Mouse (Mus musculus): Measurements from ENCODE around the gene Ap3s2.

GRCm38 (mm10) chr7:79951038-79951437, 30.6 kb upstream of the Ap3s2 start:
- TF ChIP-seq CTCF (IDR thresholded peaks at IDR 0.05; ENCODE audit: extremely low read depth, insufficient read length, insufficient replicate concordance, low read depth, low read length) (no peak), POLR2A (IDR thresholded peaks at IDR 0.05; ENCODE audit: low read depth, low read length) (no peak)

Measured in small intestine, adult 2 months (tissue).